In the genomic region with DNA sequence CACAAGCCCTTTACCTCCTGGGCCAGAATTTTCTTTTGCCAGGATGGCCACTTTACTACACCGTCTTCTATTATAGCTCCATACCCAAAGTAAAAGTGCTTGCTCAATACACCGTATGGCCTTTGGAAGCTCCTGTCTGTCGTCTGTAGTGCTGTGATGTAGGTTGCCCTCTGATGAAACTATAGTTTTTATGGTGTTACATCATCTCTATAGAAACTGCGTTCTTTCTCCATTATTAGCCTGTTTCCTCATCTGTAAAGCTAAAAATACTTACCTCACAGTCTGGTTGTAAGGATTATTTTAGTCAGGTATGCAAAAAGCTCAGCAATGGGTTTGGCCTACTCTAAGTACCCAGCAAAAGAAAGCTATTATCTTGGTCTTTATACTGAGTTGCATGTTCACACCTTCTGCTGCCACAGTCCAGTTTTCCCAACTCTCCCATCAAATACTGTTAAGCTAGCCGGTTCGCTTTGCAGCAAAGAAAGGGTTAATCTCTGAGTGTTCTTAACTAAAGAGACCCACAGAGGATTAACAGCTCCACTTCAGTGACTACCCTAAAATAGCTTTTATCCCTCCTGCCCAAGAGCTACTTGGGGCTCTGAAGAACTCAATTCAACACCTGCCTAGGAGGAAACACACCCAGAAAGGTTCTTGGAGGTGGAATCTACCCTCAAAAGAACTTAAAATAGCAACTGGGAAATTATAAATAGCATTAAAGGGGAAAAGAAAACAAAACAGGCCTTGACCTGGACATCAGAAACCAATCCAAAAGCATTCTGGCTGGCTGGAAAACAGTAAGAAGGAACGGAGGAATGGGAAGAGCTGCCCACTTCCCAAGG, we compare ENCODE assay signal across 8 mouse cellular contexts. TPM values are rescaled to one million over a fixed set of nuclear protein-coding genes. Genes with fewer than 3 reads are reported as not detected.
DNase-seq lines count a peak whose midpoint lies in the region; ATAC-seq lines count a peak whose summit lies in the region.

No protein-coding gene starts in this region.

- H3K27ac ChIP-seq in heart, embryonic 10.5 days, result peak overlapping the region; percentile 95
- peak overlapping the region; percentile 98 for H3K27ac ChIP-seq in embryonic facial prominence, embryonic 10.5 days (replicated peaks)
- H3K27ac ChIP-seq in intestine, embryonic 16.5 days (ENCODE audit: low read length), result peak overlapping the region; percentile 98
- peak overlapping the region; percentile 89 for H3K27ac ChIP-seq in midbrain, embryonic 13.5 days

- peak overlapping the region; percentile 79 for H3K4me3 ChIP-seq in heart, embryonic 10.5 days
- peak overlapping the region; percentile 93 for H3K4me3 ChIP-seq in embryonic facial prominence, embryonic 10.5 days
- H3K4me3 ChIP-seq in intestine, embryonic 16.5 days (ENCODE audit: low read length), result peak overlapping the region; percentile 88
- H3K4me3 ChIP-seq in midbrain, embryonic 13.5 days (replicated peaks), result peak overlapping the region; percentile 97

- no peaks in the 10 kb centered on the region for H3K9me3 ChIP-seq in heart, embryonic 10.5 days
- H3K9me3 ChIP-seq in embryonic facial prominence, embryonic 10.5 days, result no peaks in the 10 kb centered on the region
- H3K9me3 ChIP-seq in intestine, embryonic 16.5 days (ENCODE audit: control insufficient read depth, low read length), result no peaks in the 10 kb centered on the region
- H3K9me3 ChIP-seq in midbrain, embryonic 13.5 days, result no peaks in the 10 kb centered on the region

- ATAC-seq in intestine, embryonic 16.5 days, result no peak
- ATAC-seq in midbrain, embryonic 13.5 days, result no peak

- WGBS in heart, embryonic 10.5 days, result 48% methylated on average over 7 of the region's 7 CpGs
- WGBS in embryonic facial prominence, embryonic 10.5 days, result 63% methylated on average over 7 of the region's 7 CpGs
- 50% methylated on average over 7 of the region's 7 CpGs for WGBS in intestine, embryonic 16.5 days
- WGBS in midbrain, embryonic 13.5 days, result 32% methylated on average over 7 of the region's 7 CpGs

- peak overlapping the region; percentile 66 for H3K4me2 ChIP-seq in intestine, embryonic 16.5 days (ENCODE audit: low read depth, low read length)
- H3K4me2 ChIP-seq in midbrain, embryonic 13.5 days (replicated peaks), result peak overlapping the region; percentile 94

- H3K9ac ChIP-seq in intestine, embryonic 16.5 days (ENCODE audit: low read depth, low read length), result peak overlapping the region; percentile 99
- peak overlapping the region; percentile 99 for H3K9ac ChIP-seq in midbrain, embryonic 13.5 days (replicated peaks)

- peaks cover 41% of the 10 kb centered on the region for H3K4me1 ChIP-seq in heart, embryonic 10.5 days
- peaks cover 43% of the 10 kb centered on the region for H3K4me1 ChIP-seq in embryonic facial prominence, embryonic 10.5 days
- peaks cover 30% of the 10 kb centered on the region for H3K4me1 ChIP-seq in intestine, embryonic 16.5 days (ENCODE audit: control insufficient read depth, insufficient read depth, low read length)
- peaks cover 53% of the 10 kb centered on the region for H3K4me1 ChIP-seq in midbrain, embryonic 13.5 days (replicated peaks)

- DNase-seq in heart, embryonic 10.5 days (ENCODE audit: low spot score), result no peak
- no peak for DNase-seq in heart, adult 18-20 months
- no peak for DNase-seq in embryonic facial prominence, embryonic 10.5 days (ENCODE audit: low spot score)
- DNase-seq in frontal cortex, postnatal 25 days (ENCODE audit: low spot score in 2 of 2), result no peak
- DNase-seq in right cerebral cortex, postnatal 4 days, result no peak
- DNase-seq in left cerebral cortex, adult 11 months (ENCODE audit: low spot score), result no peak

- peaks cover 29% of the 10 kb centered on the region for H3K36me3 ChIP-seq in heart, embryonic 10.5 days
- peaks cover 50% of the 10 kb centered on the region for H3K36me3 ChIP-seq in embryonic facial prominence, embryonic 10.5 days (replicated peaks)
- peaks cover 10% of the 10 kb centered on the region for H3K36me3 ChIP-seq in intestine, embryonic 16.5 days (ENCODE audit: control insufficient read depth, insufficient read depth, low read length)
- H3K36me3 ChIP-seq in midbrain, embryonic 13.5 days, result peaks cover 32% of the 10 kb centered on the region

- H3K27me3 ChIP-seq in heart, embryonic 10.5 days (ENCODE audit: insufficient read depth, poor library complexity, severe bottlenecking), result no peaks in the 10 kb centered on the region
- H3K27me3 ChIP-seq in embryonic facial prominence, embryonic 10.5 days (replicated peaks; ENCODE audit: low read depth, poor library complexity, severe bottlenecking), result no peaks in the 10 kb centered on the region
- H3K27me3 ChIP-seq in intestine, embryonic 16.5 days (replicated peaks; ENCODE audit: control insufficient read depth, insufficient read depth, low read length), result no peaks in the 10 kb centered on the region
- H3K27me3 ChIP-seq in midbrain, embryonic 13.5 days, result no peaks in the 10 kb centered on the region

RNA-seq across cellular contexts. Expression of a gene that starts 2.0 kb away (rescaled TPM):
- polyA plus RNA-seq in heart, embryonic 10.5 days (2016; fragmentation: Nextera tagmentation; extraction: Ambion mirVana), result 22.4 and 22.8 TPM in 2 replicates
- 1 to 10 TPM; 3.3 to 4.2 TPM for total RNA-seq in heart, adult 18-20 months (2021)
- polyA plus RNA-seq in embryonic facial prominence, embryonic 10.5 days (2016; fragmentation: Nextera tagmentation; extraction: Ambion mirVana), result 25.6 and 28.1 TPM in 2 replicates
- 53.5 and 67.5 TPM in 2 replicates for polyA plus RNA-seq in intestine, embryonic 16.5 days (2015; fragmentation: Nextera tagmentation; extraction: Ambion mirVana)
- polyA plus RNA-seq in midbrain, embryonic 13.5 days (2015; fragmentation: Nextera tagmentation; extraction: Ambion mirVana), result 10.1 and 10.8 TPM in 2 replicates

RNA-seq across cellular contexts. Expression of a gene that starts 2.1 kb away (rescaled TPM):
- 4.4 and 6.1 TPM in 2 replicates for polyA plus RNA-seq in heart, embryonic 10.5 days (2016; fragmentation: Nextera tagmentation; extraction: Ambion mirVana)
- total RNA-seq in heart, adult 18-20 months (2021), result 10 to 100 TPM; 13.6 to 13.9 TPM
- polyA plus RNA-seq in embryonic facial prominence, embryonic 10.5 days (2016; fragmentation: Nextera tagmentation; extraction: Ambion mirVana), result 4.7 and 5.6 TPM in 2 replicates
- 13.3 and 13.5 TPM in 2 replicates for polyA plus RNA-seq in intestine, embryonic 16.5 days (2015; fragmentation: Nextera tagmentation; extraction: Ambion mirVana)
- 5.4 and 5.7 TPM in 2 replicates for polyA plus RNA-seq in midbrain, embryonic 13.5 days (2015; fragmentation: Nextera tagmentation; extraction: Ambion mirVana)

RNA-seq across cellular contexts. Expression of a gene that starts 14.0 kb away (rescaled TPM):
- 7.7 and 8.8 TPM in 2 replicates for polyA plus RNA-seq in heart, embryonic 10.5 days (2016; fragmentation: Nextera tagmentation; extraction: Ambion mirVana)
- 1 to 10 TPM in 1 of 2 experiments, under 1 TPM in 1; 0.77 to 1.2 TPM for total RNA-seq in heart, adult 18-20 months (2021)
- 8.3 and 10.1 TPM in 2 replicates for polyA plus RNA-seq in embryonic facial prominence, embryonic 10.5 days (2016; fragmentation: Nextera tagmentation; extraction: Ambion mirVana)
- 10.7 and 11.4 TPM in 2 replicates for polyA plus RNA-seq in intestine, embryonic 16.5 days (2015; fragmentation: Nextera tagmentation; extraction: Ambion mirVana)
- 22.3 and 23.5 TPM in 2 replicates for polyA plus RNA-seq in midbrain, embryonic 13.5 days (2015; fragmentation: Nextera tagmentation; extraction: Ambion mirVana)

RNA-seq across cellular contexts. Expression of a gene that starts 52.0 kb away (rescaled TPM):
- polyA plus RNA-seq in heart, embryonic 10.5 days (2016; fragmentation: Nextera tagmentation; extraction: Ambion mirVana), result 4.1 and 4.4 TPM in 2 replicates
- total RNA-seq in heart, adult 18-20 months (2021), result 1 to 10 TPM; 7.6 to 8.1 TPM
- polyA plus RNA-seq in embryonic facial prominence, embryonic 10.5 days (2016; fragmentation: Nextera tagmentation; extraction: Ambion mirVana), result 6.2 and 6.4 TPM in 2 replicates
- polyA plus RNA-seq in intestine, embryonic 16.5 days (2015; fragmentation: Nextera tagmentation; extraction: Ambion mirVana), result 8.2 and 8.3 TPM in 2 replicates
- 15.4 and 15.6 TPM in 2 replicates for polyA plus RNA-seq in midbrain, embryonic 13.5 days (2015; fragmentation: Nextera tagmentation; extraction: Ambion mirVana)
